Mouse (Mus musculus) liver, adult 2 months (tissue): Measurements from ENCODE around the gene A630095N17Rik.

Experiments
- CTCF ChIP-seq: fragments of 200-500 bp; IDR thresholded peaks from 2 replicates; pipeline ENCODE4 v1.5.1; 2011; ENCODE audit warnings: low read depth, low read length, control low read depth
- POLR2A ChIP-seq: fragments of 200-500 bp; IDR thresholded peaks from 2 replicates; pipeline ENCODE4 v1.6.1; 2011; ENCODE audit warnings: low read length, control low read depth; ENCODE audit not compliant: insufficient read depth; ENCODE audit errors: extremely low read depth

- TF ChIP-seq POLR2A (peak; percentile 99), CTCF (peak; percentile 26)
Observed at GRCm38 (mm10) chr1:75219078-75219477, 12.8 kb downstream of the A630095N17Rik start.
